Mouse (Mus musculus) MN1 (cell line): ENCODE measurements around the gene Gps1.
A peak's percentile ranks its signal among the peaks of the same experiment; 100 is the strongest.
"Not testable (repeated sequence)": the region's sequence is repeated elsewhere in the genome, so short reads cannot be mapped to it uniquely, and the experiment has no call there.

Source experiments
- DNase-seq: peaks from one replicate; pipeline ENCODE4 v3.0.0-alpha.2; 2016; ENCODE audit warnings: low spot score

Gps1 gene

GRCm38 (mm10) chr11:120785145-120785544, 1.1 kb downstream of the Gps1 start:
- no peak for DNase-seq

GRCm38 (mm10) chr11:120788460-120788859, 4.4 kb downstream of the Gps1 start:
- DNase-seq: not testable (repeated sequence)

DNA sequence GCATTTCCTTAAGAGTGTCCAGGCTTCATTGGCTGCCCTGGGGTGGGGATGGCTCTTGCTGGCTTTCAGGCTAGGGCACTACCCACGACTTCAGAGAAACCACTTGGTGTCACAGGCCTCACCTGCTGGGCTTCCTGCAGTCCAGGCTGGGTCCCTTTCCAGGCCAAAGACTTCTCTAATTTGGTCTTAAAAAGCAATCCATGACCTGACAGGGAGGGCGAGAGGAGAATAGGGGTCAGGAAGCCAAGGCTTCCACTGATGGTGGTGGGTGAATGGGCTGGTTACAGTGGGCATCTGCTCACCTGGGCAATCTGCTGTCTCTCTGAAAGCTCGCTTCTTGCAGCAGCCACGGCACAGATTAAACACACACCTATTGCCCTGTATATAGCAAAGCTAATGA, 5.3 kb downstream of the Gps1 start:
- no peak for DNase-seq

DNA sequence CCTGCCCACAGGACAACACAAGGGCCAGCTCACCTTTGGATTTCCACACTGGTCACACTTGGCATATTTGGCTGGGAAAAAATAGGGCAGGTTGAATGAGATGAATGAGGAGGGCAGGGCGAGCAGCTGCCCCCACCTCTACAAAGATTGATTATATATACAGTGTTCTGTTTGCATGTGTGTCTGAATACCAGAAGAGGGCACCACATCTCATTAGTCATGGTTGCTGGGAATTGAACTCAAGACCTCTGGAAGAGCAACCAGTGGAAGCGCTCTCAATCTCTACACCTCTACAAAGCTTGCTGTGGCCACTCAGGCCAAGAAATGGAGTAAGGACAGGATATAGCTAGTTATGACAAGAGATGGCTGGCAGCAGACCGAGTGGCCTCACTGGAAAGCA, 5.7 kb downstream of the Gps1 start:
- no peak for DNase-seq

DNA sequence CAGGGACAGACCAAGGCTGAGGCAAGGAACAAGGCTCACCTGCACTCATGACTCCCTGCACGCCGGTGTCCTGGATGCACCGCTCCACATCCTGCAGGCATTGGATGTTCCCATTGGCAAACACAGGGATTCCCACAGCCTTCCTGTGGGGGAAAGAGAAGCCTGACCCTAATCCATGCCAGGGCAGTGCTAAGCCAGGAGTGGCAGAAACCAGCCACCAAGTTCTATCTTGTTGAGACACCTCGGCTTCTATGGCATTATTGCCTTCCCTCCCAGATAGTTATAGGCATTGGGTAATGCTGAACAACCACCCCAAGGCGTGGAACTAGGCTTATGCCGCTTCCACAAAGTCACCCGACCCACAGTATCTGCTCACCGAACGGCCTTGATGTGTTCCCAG, 8.6 kb downstream of the Gps1 start:
- DNase-seq: no peak

DNA sequence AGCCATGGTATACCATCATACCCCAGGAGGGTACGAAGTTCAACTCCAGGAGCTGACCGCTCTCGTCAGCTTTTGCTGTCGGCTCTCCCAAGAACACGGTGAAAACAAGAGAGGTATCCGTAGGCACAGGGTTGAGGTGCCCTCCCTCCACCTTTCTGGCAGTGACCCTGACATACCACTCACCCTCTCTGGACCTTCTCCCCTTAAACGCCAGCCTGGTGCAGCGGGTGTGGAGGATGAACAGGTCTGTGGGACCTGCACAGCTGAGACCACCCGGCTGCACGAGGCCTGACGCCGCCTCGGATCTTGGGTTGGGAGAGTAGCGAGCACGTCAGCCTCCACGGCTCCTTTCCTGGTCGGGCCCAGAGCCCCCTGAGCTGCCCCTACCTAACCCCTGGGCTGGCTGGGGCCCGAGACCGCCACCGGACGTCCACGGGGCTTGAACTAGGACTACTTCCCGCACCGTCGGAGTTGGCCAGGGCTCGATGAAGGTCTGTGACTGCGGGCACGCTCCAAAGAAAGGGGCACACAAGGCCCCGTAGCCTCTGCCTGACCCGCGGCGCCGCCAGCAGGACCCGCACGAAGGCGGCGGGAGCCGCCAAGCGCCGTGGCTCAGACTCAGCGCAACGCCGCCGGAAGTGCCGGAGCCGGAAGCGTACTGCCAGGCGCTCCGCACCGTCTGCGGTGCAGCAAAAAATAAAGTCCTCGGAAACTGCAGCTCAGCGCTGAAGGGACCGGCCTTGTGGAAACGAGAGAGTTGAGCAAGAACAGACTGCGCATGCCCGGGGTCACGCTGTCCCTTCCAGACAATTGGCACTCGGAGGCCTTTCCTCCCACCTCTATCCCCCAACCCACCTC, 11.9 kb downstream of the Gps1 start, which contains the start of gene Dus1l:
Gene Dus1l (minus strand): TSS at position 648 of the 858 bp plus-strand sequence.
- DNase-seq: peak; percentile 100

DNA sequence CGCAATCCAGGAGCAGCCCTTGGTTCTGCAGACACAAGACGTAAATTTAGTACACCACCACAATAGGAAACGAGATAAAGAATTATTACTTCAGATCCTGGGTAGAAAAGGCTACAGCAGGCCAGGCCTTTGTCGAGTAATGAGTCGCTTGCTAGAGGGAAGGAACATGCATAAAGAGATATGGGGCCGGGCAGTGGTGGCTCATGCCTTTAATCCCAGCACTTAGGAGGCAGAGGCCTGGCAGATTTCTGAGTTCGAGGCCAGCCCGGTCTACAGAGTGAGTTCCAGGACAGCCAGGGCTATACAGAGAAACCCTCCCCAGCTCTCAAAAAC, 12.5 kb downstream of the Gps1 start:
- no peak for DNase-seq

- DNase-seq: no peak
Observed at GRCm38 (mm10) chr11:120798244-120798643, 14.2 kb downstream of the Gps1 start.

DNA sequence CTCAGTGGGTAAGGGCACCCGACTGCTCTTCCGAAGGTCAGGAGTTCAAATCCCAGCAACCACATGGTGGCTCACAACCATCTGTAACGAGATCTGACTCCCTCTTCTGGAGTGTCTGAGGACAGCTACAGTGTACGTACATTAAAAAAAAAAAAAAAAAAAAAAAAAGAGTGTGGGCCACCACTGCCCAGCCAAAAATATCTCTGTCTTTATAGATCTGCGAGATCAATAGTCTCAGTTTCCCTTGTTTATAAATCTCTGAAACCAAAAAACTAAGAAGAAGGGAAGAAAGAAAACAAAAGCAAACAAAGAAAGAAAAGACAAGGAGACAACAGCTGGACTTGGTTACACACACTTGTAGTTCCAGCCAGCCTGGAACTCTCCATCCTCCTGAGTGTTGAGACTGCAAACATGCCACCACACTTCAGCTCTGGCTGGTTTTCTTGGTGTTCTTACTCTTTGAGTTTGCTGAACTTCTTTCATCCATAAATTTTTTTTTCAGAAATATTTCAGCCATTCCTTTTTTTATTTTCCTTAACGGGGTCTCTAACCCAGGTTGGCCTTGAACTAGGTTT, 15.3 kb downstream of the Gps1 start:
- no peak for DNase-seq

DNA sequence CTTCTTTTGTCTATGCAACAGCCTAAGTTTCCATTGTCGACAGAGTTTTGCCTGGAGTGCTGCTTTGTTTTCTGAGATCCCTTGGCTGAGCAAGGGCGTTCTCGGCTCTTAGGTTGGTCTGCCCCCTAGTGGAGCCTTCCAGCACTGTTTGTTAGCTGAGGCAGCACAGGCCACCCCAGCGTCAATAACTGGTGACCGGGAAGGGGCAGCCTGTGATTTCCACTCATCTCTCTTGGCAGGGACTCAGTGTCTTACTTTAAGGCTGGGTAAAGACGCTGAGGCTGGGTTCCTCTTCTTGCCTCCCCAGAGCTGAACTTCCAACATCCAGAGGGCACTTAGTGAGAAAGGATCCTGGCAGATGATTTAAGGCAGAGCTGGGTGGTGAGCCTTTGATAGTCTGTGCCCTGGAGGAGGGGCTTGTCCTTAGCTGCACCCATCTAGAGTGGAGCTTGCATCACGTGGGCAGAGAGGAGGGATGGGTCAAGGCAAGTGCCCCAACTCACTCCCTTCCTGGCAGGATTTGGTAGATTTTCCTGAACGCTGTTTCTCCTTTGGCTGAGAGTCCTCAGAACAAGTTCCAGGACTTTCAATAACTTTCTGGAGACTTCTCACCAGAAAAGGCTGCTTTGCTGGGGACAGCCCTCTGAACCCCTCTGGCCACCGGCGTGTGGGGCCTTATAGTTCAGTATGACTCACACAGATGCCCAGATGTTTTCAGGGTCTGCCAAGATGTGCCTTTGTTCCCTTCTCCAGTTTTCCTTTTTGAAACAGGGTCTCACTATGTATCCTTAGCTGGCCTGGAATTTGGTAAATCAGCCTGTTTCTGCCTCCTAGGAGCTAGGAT, 16.2 kb downstream of the Gps1 start:
- DNase-seq: peak; percentile 96

DNA sequence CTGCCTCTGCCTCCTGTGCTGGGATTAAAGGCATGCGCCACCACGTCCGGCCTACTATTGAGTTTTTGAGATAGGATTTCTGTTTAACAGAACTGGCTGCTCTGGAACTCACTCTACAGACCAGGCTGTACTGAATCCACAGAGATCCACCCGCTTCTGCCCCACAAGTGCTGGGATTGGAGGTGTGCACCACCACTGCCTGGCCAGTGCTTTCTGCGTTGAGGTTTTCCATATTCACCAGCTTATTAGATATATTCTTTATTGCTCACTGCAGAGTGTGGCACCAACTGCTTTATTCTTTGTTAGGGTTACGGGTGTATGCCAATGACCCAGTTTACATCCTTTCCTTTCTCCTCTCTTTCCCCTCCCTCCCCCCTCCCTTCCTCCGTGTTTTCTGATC, 20.2 kb downstream of the Gps1 start:
- DNase-seq: no peak

DNA sequence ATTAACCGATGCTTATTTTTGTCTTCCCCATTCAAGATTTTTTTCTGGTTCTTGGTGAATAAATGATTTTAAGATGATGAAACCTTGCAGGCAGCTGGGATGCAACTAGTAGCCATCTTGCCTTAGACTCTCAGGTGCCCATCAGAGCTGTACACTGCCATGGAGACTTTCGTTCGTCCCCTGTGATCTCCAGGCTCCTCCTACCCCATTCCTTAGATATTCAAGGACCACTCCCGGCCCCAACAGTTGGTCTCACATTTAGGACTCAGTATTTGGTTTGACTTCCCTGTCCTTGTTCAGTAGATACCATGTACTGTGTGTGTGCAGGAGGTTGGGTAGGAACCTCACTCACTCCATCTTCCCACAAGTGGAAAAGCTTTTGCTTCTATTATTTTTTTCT, 20.7 kb downstream of the Gps1 start:
- no peak for DNase-seq

DNA sequence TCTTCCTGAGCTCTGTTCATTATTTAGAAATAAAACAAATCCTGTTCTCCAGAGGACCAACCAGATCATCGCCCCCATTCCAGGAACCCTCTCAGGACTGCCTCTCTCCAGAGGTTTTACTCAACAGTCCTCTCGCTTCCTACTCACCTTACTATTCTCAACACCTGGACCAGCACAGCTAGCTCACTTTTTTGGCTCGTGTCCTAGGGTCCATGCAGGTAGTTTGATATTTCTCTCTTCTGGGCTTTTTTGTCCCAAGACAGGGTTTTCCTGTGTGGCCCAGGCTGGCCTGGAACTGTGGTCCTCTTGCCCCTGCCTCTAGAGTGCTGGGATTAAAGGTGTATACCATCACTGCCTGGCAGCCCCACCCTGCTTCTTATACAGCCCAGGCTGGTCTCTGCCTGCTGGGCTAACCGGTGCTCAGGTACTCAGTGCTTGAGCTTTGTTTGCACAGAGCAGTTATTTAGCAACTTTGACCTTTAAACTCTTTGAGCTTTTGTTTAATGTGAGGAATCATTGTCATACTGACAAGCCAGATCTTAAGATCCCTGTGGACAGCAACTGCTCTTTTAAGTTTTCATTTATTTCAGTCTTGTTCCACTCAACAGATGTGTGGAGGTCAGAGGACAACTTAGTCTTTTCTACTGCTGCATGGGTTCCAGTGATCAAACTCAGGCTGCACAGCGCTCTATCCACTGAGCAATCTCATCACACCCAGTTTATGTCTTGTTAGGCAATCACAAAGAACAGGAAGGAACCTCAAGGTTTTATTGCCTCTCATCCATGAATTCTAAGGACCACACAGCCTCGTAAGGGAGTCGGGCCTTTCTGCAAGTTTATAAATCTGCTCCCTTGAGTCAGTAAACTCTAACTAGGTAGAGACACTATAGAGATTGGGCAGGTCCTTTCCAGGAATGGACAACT, 21.6 kb downstream of the Gps1 start:
- no peak for DNase-seq

DNA sequence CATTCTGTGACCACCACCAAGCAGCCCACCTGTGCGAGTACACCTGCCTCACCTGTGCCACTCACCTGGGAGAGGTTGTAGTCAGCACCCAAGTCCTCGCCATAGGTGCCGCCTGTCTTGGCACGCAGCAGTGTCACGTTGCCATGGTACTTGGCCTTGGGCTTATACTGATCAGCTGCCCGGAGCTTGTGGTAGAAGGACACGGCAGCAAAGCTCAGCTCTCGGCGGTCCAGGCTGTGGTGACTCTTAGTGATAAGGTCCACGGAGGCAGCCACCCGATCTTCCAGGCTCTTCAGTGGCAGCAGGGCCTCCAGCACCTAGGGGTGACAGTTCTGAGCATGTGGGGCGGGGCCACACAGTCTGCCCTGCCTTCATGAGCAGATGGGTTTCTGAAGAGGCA, 23.9 kb downstream of the Gps1 start:
- DNase-seq: no peak

DNA sequence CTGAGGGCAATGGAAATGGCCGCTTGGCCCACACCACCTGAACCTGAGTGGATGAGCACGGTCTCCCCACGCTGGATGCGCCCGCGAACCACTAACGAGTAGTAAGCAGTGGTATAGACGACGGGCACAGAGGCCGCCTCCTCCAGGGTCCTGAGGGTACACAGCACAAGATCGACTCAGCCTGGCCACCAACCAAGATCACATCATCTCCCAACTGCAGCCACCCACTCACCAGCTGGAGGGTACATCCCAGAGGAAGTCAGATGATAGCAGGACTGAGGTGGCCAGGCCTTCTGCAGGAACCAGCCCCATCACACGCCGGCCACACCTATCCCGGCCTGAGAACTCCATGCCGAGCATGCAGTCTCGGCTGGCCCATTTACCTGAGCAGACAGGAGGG, 28.0 kb downstream of the Gps1 start:
- no peak for DNase-seq

DNA sequence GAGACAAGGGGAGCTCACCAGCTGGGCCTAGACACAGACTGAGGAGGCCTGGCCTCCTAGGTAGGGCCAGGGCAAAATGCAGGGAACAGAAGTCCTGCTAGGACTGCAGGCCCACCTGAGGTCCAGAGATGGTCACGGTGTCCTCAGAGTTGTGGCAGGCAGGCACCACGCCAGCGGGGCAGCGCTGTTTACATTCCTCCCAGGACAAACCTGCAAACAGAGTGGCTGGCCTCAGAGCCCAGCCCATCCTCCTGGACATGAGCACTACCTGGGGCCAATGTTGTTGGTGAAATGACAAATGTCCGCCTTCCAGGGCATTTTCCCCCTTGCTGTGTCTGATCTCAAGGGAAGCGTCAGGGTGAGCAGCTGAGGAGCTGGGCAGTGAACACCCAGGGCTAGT, 33.3 kb downstream of the Gps1 start:
- DNase-seq: no peak

DNA sequence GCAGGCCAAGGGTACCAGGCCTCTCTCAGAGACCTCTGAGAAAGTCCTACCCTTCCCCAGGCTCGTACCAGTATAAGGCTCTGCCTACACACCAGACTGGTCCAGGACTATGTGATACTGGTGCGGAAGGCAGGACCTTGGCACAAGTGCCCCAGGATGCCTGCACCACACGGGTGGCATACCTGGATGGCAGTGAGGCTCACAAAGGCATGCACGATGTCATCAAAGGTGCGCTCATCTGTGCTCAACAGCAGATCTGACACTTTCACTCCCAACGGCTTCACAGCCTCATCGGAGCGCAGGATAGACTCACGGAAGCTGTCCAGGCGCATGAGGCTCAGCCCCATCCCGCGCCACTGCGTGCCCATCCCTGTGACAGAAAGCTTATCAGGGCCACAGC, 34.2 kb downstream of the Gps1 start:
- no peak for DNase-seq

DNA sequence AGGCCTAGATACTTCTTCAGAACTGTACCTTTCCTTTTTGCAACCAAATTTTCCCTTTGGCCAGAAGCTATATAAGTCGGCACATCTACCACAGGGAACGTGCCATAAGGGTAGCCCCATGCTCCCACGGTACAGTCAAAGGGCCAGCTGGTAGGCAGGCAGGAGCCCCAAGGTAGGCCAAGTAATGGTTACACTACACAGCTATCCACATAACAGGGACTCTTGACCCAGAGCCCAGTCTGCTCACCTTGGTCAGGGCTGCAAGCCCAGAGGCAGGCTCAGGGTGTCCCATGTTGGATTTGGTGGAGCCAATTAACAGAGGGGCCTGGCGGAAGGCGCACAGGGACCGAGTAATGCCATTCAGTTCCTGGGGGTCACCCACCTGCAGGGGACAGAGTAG, 35.5 kb downstream of the Gps1 start:
- DNase-seq: no peak

GRCm38 (mm10) chr11:120820546-120820945, 36.5 kb downstream of the Gps1 start:
- DNase-seq: no peak

DNA sequence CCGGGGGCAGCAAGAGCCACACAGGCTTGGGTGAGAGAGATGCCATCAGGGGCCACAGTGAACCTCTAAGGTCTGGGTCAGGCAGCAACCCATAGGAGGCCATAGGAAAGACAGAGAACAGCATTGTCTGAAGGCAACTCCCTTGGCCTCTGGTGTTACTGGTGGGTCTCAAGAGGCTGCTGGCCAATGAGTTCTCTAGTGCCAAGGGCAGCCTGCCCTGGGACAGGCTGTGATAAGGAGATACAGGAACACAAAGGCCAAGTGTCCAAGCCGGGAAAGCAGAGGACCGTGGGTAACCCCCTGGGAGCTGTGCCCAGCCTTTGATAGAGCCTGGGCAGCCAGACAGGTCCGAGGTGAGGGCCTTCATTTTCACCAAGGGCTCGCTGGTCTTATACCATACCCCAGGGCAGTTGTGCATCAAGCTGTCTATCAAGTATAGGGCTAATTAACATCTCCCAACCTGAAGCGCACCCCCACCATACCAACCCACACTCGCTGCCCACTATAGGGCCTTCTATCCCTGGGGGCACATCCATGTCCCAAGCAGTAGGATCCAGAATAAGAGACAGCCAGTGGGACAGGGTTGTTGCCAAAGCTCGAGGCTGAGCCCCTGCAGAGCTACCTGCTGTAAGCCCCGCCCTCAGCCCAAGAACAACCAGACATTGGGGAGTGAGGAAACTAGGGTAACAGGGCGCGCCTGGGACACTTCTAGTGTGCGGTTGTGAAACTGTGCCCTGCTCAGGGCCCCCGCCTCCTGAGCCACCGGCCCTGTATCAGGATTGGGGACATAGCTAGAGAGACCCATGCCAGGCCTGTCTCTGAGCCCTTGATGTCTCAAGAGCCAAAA, 37.2 kb downstream of the Gps1 start:
- peak; percentile 77 for DNase-seq

GRCm38 (mm10) chr11:120822321-120822720, 38.2 kb downstream of the Gps1 start:
- no peak for DNase-seq
